Mouse (Mus musculus) liver, embryonic 14.5 days (tissue): Measurements from ENCODE around the gene Fam193a. TPM values are rescaled to one million over a fixed set of nuclear protein-coding genes. Genes with fewer than 3 reads are reported as not detected.
A peak's percentile ranks its signal among the peaks of the same experiment; 100 is the strongest.

ENCODE experiments used
- ATAC-seq: fragments of 200-750 bp; cut with Nextera tagmentation; 2 replicates; pipeline ENCODE4 v1.8.0; 2017; ENCODE audit warnings: moderate number of reproducible peaks, mild to moderate bottlenecking, moderate library complexity; ENCODE audit not compliant: insufficient read depth
- DNase-seq, 3 experiments: peaks; one replicate each; pipeline ENCODE4 v3.0.0-alpha.2; 2012 to 2013; ENCODE audit warnings: low read depth in 3 of 3, low spot score in 3 of 3
- H3K27ac ChIP-seq: fragments of 300-500 bp; sonication (generic); 2 replicates; pipeline ENCODE4 v1.5.1; 2014; ENCODE audit warnings: moderate library complexity, mild to moderate bottlenecking, control low read depth, inconsistent platforms
- H3K27me3 ChIP-seq: fragments of 300-500 bp; sonication (generic); 2 replicates; pipeline ENCODE4 v1.6.1; 2014; ENCODE audit warnings: mild to moderate bottlenecking, low read length, moderate library complexity; ENCODE audit not compliant: control insufficient read depth, insufficient read depth
- H3K36me3 ChIP-seq: fragments of 300-500 bp; sonication (generic); replicated peaks from 2 replicates; pipeline ENCODE4 v1.6.1; 2014; ENCODE audit warnings: low read depth; ENCODE audit not compliant: control insufficient read depth, insufficient read depth
- H3K4me1 ChIP-seq, 2 experiments: fragments of 200-500 bp in 1 of 2; fragments of 300-500 bp in 1 of 2; sonication (generic) in 1 of 2; replicated peaks; 2 replicates each; pipeline ENCODE4 v1.6.1; 2012 to 2014; ENCODE audit warnings: antibody characterized with exemption in 1 of 2, inconsistent platforms in 1 of 2, low read length in 1 of 2; ENCODE audit not compliant: control insufficient read depth in 2 of 2, insufficient read depth in 2 of 2
- H3K4me2 ChIP-seq: fragments of 300-500 bp; sonication (generic); 2 replicates; pipeline ENCODE4 v1.6.1; 2014; ENCODE audit warnings: low read depth, mild to moderate bottlenecking, control low read depth, moderate library complexity
- H3K4me3 ChIP-seq, 2 experiments: fragments of 200-500 bp in 1 of 2; fragments of 300-500 bp in 1 of 2; sonication (generic) in 1 of 2; 2 replicates each; pipeline ENCODE4 v1.5.1; 2012 to 2014; ENCODE audit warnings: low read depth in 2 of 2, low read length in 2 of 2, mild to moderate bottlenecking in 2 of 2, control low read depth in 1 of 2, inconsistent platforms in 1 of 2, moderate library complexity in 1 of 2; ENCODE audit not compliant: insufficient read depth in 1 of 2
- H3K9ac ChIP-seq: fragments of 300-500 bp; sonication (generic); replicated peaks from 2 replicates; pipeline ENCODE4 v1.6.1; 2014; ENCODE audit warnings: mild to moderate bottlenecking, control low read depth, moderate library complexity
- H3K9me3 ChIP-seq: fragments of 300-500 bp; sonication (generic); 2 replicates; pipeline ENCODE4 v1.6.1; 2016; ENCODE audit warnings: low read length, mixed read lengths; ENCODE audit not compliant: control insufficient read depth
- CTCF ChIP-seq: IDR thresholded peaks from 2 replicates; pipeline ENCODE4 v1.5.1; 2016; ENCODE audit warnings: antibody characterized with exemption, low read depth, control low read depth
- EP300 ChIP-seq: IDR thresholded peaks from 2 replicates; pipeline ENCODE4 v1.6.1; 2016; ENCODE audit warnings: antibody characterized with exemption, low read depth
- WGBS: fragments of 180-500 bp; shearing (Covaris S2); extraction: QIAGEN DNeasy Blood & Tissue Kit; methylation state at CpG from one replicate; pipeline ENCODE4 v1.1.7; 2014; ENCODE audit not compliant: insufficient replicate concordance; 5-methylcytosine and 5-hydroxymethylcytosine counted together
- polyA plus RNA-seq, 2 experiments: library from polyadenylated mRNA; depleted of rRNA in 1 of 2; stranded (reverse) in 1 of 2; unstranded in 1 of 2; fragments of >200 nt; fragmentation: Nextera tagmentation in 1 of 2; extraction: Ambion mirVana in 1 of 2; gene quantifications; 2 replicates each; pipeline versions ENCODE4 v1.2.1 to v1.2.3; 2012 to 2014

Fam193a gene
- polyA plus RNA-seq (2012; rRNA removed) (4.6 and 6.4 TPM in 2 replicates), polyA plus RNA-seq (2014; fragmentation: Nextera tagmentation; extraction: Ambion mirVana) (2.9 and 3.4 TPM in 2 replicates)

DNA sequence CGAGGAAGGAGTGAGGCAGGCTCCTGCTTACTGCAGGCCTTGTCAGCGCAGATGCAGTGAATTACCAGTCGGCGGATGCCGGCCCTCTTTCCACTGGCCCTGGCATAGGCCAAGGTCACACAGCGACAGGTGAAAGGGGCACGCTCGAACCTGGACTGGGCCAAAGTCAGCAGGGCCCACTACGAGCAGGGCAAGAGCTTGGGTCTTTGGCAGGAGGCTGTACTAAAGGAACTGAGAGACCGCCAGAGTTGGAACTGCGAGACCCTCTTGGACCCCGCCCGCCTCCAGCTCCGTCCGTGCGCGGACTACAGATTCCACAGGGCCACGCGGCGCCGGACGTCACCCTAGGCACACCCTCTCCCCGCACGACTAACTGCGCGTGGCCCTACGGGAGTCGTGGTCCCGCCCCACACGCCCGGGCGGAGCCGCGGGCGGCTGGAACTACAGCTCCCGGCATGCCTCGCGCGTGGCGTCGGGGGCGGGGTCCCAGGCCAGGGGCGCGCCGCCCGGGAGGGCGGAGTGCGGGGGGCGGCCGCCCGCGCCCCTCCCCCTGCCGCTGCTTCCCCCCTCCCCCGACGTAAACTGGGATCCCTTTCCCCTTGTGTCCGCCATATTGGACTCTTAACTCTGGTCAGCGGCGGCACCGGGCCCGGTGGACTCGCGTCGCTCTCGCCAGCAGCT is at the start of gene Fam193a:
Gene Fam193a, plus strand, starts transcription at position 593 of the 681 bp plus-strand sequence.
- under 1% methylated on average over 51 of the region's 64 CpGs for WGBS
- peak within 1 kb of the TSS; percentile 96 for H3K9ac ChIP-seq
- H3K4me2 ChIP-seq = peak within 1 kb of the TSS; percentile 95
- H3K9me3 ChIP-seq = no peaks in the 10 kb centered on the region
- H3K4me1 ChIP-seq = peaks cover 5 to 18% of the 10 kb centered on the region in 2 experiments
- H3K4me3 ChIP-seq = peak within 1 kb of the TSS; percentile 71 to 78
- H3K27me3 ChIP-seq = no peaks in the 10 kb centered on the region
- peak; percentile 97 for ATAC-seq
- TF ChIP-seq EP300 (no peak), CTCF (0 out of 2 replicates have a peak, but pooled peaks have one; percentile 5)
- no peaks in the 10 kb centered on the region for H3K36me3 ChIP-seq
- peak within 1 kb of the TSS; percentile 39 for H3K27ac ChIP-seq
- peak; percentile 84 to 85 (median 84) for DNase-seq

DNA sequence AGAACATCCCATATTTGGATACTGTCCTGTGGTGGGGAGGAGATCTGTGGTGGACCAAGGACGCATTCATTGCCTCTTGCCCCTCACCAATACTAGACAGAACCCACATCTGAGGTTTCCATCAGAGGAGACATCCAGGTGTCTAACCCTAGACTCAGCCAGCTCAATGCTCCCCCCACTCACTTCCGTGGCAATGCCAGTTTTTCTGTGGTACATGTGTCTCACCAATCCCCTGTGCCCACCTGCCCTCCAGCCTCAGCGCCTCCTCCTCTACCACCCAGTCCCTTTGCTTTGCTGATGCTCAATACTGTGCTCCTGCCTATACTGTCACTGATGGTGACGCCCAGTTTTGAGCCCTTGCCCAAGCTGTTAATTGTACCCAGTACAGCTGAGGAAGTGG is 48.5 kb upstream of the Fam193a start:
- 62% methylated on average over 4 of the region's 4 CpGs for WGBS
- Histone ChIP-seq H3K9ac (no peak overlapping the region), H3K4me2 (no peak overlapping the region), H3K4me3 (no peak overlapping the region), H3K9me3 (no peaks in the 10 kb centered on the region), H3K27me3 (no peaks in the 10 kb centered on the region), H3K4me1 (peaks cover 0 to 1% of the 10 kb centered on the region in 2 experiments; a peak in 1 of 4 replicates), H3K36me3 (no peaks in the 10 kb centered on the region), H3K27ac (no peak overlapping the region)
- TF ChIP-seq CTCF (no peak), EP300 (no peak)
- DNase-seq (no peak), ATAC-seq (no peak)

DNA sequence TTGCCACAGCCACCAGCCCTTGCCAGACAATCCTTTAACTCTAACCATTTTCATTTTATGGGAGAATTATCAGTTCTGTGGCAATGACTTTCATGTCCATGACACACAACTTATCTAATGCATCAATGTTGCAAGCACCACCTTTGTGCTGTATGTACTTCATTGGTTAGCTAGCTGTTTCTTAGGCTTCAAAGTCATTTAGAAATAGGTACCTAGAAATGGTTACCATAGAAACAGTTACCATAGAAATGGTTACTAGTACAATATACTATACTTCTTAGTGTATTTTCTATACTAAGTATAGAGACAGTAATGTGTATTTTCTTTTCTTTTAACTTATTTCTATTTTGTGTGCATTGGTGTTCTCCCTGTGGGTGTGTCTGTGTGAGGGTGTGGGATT is 44.4 kb upstream of the Fam193a start:
- no peak overlapping the region for H3K4me3 ChIP-seq
- ATAC-seq (no peak), DNase-seq (no peak)
- no peak overlapping the region for H3K9ac ChIP-seq
- no peak overlapping the region for H3K27ac ChIP-seq
- H3K4me1 ChIP-seq = peaks cover 0 to 2% of the 10 kb centered on the region in 2 experiments; a peak in 1 of 4 replicates
- H3K36me3 ChIP-seq = no peaks in the 10 kb centered on the region
- H3K9me3 ChIP-seq = no peaks in the 10 kb centered on the region
- no peak overlapping the region for H3K4me2 ChIP-seq
- H3K27me3 ChIP-seq = peaks cover 3% of the 10 kb centered on the region; the same call in 1 of the 2 replicates
- TF ChIP-seq EP300 (no peak), CTCF (no peak)

DNA sequence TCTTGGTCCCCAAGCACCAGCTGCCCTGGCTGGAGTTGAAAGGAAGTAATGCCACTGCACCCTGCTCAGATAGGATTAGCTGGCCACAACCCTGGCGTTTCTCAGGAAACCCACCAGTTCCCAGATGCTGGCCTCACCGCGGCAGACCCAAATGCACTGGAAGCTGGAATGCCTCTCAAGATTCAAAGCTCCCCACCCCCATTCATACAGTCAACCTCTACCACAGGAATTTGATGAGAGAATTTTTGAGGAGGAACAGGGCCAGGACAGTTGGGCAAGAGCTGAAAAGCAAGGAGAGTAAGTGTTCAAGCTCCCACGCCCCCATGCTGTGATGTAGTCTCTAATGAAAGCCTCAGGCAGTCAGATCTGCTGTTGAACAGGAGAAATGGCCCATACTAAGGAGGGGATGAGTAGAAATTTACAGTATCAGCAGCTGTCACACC is 43.5 kb upstream of the Fam193a start:
- Histone ChIP-seq H3K9me3 (no peaks in the 10 kb centered on the region), H3K9ac (no peak overlapping the region), H3K27me3 (peaks cover 3% of the 10 kb centered on the region; the same call in 1 of the 2 replicates), H3K4me2 (no peak overlapping the region), H3K27ac (no peak overlapping the region), H3K4me1 (peaks cover 0 to 2% of the 10 kb centered on the region in 2 experiments; a peak in 1 of 4 replicates), H3K36me3 (no peaks in the 10 kb centered on the region), H3K4me3 (no peak overlapping the region)
- 16% methylated on average over 4 of the region's 4 CpGs for WGBS
- no peak for DNase-seq
- TF ChIP-seq EP300 (no peak), CTCF (no peak)
- ATAC-seq = no peak

DNA sequence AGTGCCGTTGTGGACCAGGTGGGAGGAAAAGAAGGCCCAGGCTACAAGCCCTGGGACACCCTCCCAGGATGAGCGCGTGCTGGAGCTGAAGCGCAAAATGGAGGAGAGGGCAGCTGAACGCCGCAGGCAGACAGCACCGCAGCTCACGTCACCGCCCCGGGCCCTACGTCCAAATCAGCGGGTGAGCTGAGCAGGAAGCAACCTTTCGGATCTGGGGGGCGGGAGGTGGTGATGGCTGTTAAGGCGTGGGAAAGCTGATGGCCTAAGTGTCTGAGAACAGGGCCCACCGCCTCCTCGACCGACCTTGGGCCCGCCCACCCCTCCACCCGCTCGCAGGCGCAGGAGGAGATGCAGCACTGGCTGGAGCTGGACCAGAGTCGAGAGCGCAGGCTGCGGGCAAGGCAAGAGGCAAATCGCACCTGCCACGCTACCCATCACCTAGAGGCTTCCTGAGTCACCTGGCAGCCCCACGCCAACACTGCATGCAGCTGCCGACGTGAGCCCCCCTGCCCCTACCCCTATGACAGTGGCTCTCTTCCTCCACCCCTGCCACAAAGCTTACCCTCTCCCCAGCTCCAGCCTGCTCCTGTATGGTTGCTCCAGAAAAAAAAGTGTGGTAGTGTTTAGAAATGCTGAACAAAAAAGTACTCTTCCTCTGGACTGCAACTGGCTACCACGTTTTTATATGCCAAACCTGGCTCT is 42.7 kb upstream of the Fam193a start:
- no peaks in the 10 kb centered on the region for H3K36me3 ChIP-seq
- DNase-seq (no peak), ATAC-seq (peak; percentile 15; the same call in 1 of the 2 replicates)
- H3K4me1 ChIP-seq = peaks cover 0 to 2% of the 10 kb centered on the region in 2 experiments; a peak in 1 of 4 replicates
- TF ChIP-seq CTCF (no peak), EP300 (no peak)
- no peaks in the 10 kb centered on the region for H3K9me3 ChIP-seq
- H3K4me2 ChIP-seq = peak overlapping the region; percentile 5
- no peak overlapping the region for H3K27ac ChIP-seq
- no peak overlapping the region for H3K9ac ChIP-seq
- H3K4me3 ChIP-seq = peak overlapping the region in 1 of 2 experiments; percentile 6; a peak in 1 of 4 replicates
- peaks cover 3% of the 10 kb centered on the region; the same call in 1 of the 2 replicates for H3K27me3 ChIP-seq
- whole genome bisulfite sequencing = 26% methylated on average over 31 of the region's 31 CpGs
